Mouse (Mus musculus) embryonic fibroblast, embryonic 13.5 days (primary cell): ENCODE data around the gene Slc35c1.

Experiments
- CTCF ChIP-seq: IDR thresholded peaks from 2 replicates; pipeline ENCODE4 v1.5.1; 2011; ENCODE audit warnings: mild to moderate bottlenecking, control low read depth, low read length, moderate library complexity, borderline replicate concordance; ENCODE audit not compliant: insufficient read depth
- POLR2A ChIP-seq: IDR thresholded peaks from 2 replicates; pipeline ENCODE4 v1.6.1; 2011; ENCODE audit warnings: low read depth, mild to moderate bottlenecking, control low read depth, low read length, moderate library complexity

- TF ChIP-seq CTCF: no peak
- TF ChIP-seq POLR2A: no peak
Observed at GRCm38 (mm10) chr2:92451126-92451525, 9.2 kb downstream of the Slc35c1 start.
